Comparison of ENCODE assay signal across 14 mouse cellular contexts in the genomic region with DNA sequence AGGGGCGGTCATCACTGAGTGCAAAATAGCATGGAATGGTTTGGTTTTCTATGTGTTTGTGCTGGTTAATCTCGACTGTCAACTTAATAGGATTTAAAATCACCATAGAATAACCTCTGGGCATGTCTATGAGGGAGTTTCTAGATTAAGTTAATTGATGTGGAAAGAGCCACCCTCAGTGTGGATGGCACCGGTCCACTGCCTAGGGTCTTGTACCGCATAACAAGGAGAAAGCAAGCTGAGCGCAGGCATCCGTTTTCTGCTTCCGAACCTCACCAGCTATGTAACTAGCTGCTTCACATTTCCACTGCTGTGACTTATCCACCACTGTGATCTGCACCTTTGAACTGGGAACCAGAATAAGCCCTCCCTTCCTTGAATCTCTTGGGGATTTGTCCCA.
"Had no signal": no experiment of that assay in that cellular context is flagged by ENCODE, and none has a peak within 500 bp of the region (broad histone marks: within the 10 kb centered on the region; RNA-seq: fewer than 3 reads in every experiment).

No protein-coding gene starts in this region.

- H3K27me3 ChIP-seq: liver, embryonic 15.5 days; neural tube, embryonic 13.5 days had no signal

- H3K4me3 ChIP-seq: limb, embryonic 10.5 days; liver, embryonic 15.5 days; neural tube, embryonic 13.5 days had no signal

- H3K9ac ChIP-seq: liver, embryonic 15.5 days; neural tube, embryonic 13.5 days had no signal

- ATAC-seq: intestine, postnatal 0 days; lung, postnatal 0 days had no signal

- DNase-seq: kidney, adult 8-10 months; kidney, postnatal 25 days; layer of hippocampus, adult 9-11 months; lung, adult 2 months; lung, postnatal 4 days; thymus, postnatal 4 days had no signal

- H3K9me3 ChIP-seq: limb, embryonic 10.5 days; liver, embryonic 15.5 days; neural tube, embryonic 13.5 days had no signal

- H3K4me1 ChIP-seq: liver, embryonic 15.5 days had no signal

- H3K27ac ChIP-seq: limb, embryonic 10.5 days; liver, embryonic 15.5 days; neural tube, embryonic 13.5 days; stomach, postnatal 0 days had no signal

- H3K36me3 ChIP-seq: limb, embryonic 10.5 days; liver, embryonic 15.5 days; neural tube, embryonic 13.5 days had no signal

- H3K4me2 ChIP-seq: liver, embryonic 11.5 days; liver, embryonic 15.5 days; midbrain, embryonic 11.5 days; neural tube, embryonic 13.5 days had no signal
